Mouse (Mus musculus) adrenal gland, adult (tissue): ENCODE results near the gene Galnt6.
A peak's percentile ranks its signal among the peaks of the same experiment; 100 is the strongest.

ENCODE experiments used
- DNase-seq, 2 experiments: peaks; one replicate each; pipeline ENCODE4 v3.0.0; 2022 to 2023; ENCODE audit warnings: low spot score in 1 of 2; ENCODE audit not compliant: inconsistent age in 2 of 2

Gene Galnt6

GRCm38 (mm10) chr15:100665411-100666218, 63.6 kb downstream of the Galnt6 start:
- DNase-seq, result no peak

- DNase-seq, result no peak
Observed at GRCm38 (mm10) chr15:100664813-100665274, 64.3 kb downstream of the Galnt6 start.

GRCm38 (mm10) chr15:100660805-100661204, 68.4 kb downstream of the Galnt6 start:
- peak in 1 of 2 experiments; percentile 71 for DNase-seq

GRCm38 (mm10) chr15:100660306-100660705, 68.9 kb downstream of the Galnt6 start:
- DNase-seq, result peak; percentile 63 to 81

GRCm38 (mm10) chr15:100655201-100655600, 74.0 kb downstream of the Galnt6 start:
- no peak for DNase-seq

GRCm38 (mm10) chr15:100654271-100654670, 74.9 kb downstream of the Galnt6 start:
- no peak for DNase-seq

GRCm38 (mm10) chr15:100651610-100652009, 77.6 kb downstream of the Galnt6 start:
- DNase-seq, result no peak

GRCm38 (mm10) chr15:100650111-100650510, 79.1 kb downstream of the Galnt6 start:
- DNase-seq, result no peak

- no peak for DNase-seq
Observed at GRCm38 (mm10) chr15:100646161-100646560, 83.0 kb downstream of the Galnt6 start.

GRCm38 (mm10) chr15:100642451-100642850, 86.7 kb downstream of the Galnt6 start:
- no peak for DNase-seq
